Mouse (Mus musculus) frontal cortex, adult (tissue): ENCODE results near the gene Pum3.
"Not testable (repeated sequence)": the region's sequence is repeated elsewhere in the genome, so short reads cannot be mapped to it uniquely, and the experiment has no call there.

Experiments
- ATAC-seq: cut with Nextera tagmentation; 2 replicates; pipeline ENCODE4 v1.9.2; 2017; ENCODE audit warnings: mild to moderate bottlenecking, moderate library complexity, mixed read lengths; ENCODE audit not compliant: low TSS enrichment

Pum3 gene

DNA sequence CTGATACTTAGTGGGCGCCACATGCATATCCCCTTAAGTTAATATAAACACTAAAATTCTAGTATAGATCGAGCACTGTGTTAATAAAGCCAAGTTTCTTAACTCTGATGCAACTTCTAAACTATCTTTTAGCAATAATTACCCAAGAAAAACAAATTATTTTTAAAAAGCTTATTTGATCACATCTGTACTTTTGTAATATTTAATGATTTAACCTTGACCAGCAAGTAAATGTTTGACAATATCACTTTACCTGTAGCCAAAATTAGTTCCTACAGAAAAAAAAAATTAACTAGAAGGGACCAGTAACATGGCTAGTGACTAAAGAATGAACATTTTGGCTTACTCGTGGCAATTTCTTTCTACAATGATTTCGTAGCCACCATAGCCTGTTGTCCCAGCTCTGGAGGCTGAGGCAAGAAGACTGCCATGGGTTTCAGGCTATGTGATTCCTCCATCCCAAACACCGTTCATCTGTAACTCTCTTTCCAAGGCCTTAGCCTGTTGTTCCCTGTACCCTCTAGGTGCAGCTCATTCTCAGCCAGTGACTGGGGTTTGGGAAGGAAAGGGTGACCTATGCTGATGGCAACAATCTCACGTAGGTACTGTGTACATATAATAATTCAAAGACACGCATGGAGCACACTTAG is 35.2 kb downstream of the Pum3 start:
- no peak for ATAC-seq

DNA sequence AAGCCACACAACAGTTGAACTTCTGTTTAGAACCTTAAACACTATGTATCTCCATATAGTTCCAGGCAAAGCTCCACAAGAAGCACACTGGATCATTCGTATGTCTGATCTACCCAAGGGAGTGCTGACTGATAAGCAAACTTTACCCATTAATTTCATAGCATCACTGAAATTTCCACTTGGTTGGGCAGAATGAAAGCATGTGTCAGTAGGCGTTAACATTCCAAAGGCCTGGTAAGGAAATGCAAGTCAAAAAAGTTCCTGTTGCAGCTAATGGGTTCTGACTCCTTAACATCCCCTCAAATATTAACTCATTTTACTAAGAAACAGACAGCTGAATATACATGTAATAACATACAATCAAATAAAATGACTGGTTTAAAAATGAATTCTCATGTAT is 37.2 kb downstream of the Pum3 start:
- ATAC-seq = no peak

DNA sequence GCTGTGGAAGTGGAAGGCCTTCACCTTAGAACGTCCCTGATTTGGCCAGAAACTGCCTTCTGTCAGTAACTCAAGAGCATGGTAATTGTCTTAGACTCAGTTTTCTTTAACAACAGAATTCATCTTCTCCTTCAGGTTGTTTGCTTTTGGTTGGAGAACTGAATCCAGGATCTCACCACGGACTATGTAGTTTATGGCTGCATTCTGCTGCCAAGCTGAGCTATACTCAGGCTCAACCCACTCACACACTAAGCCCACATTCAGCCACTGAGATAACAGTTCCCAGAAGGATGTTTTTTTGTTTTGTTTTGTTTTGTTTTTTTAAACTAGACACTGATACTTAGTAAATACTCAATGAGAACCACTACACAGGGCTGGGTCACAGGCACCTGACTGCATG is 38.3 kb downstream of the Pum3 start:
- ATAC-seq = peak; percentile 93

DNA sequence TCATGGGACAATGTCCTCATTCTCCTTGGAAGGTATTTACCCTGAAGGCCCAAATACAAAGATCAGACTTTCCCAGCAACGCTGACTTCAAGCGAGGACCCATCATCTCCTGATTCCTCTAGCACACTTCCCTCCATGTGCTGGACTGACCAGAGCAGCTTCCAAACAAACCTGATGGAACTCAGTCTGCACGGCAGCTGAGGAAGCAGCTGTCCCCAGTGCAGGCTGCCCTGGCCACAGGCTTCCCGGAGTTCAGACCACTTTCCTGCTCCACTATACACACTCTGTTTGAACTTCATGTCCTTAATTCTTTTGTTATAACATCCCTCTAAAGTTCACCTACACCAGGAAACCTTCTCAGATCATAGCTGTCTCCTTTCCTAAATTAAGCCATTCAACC is 40.1 kb downstream of the Pum3 start:
- not testable (repeated sequence) for ATAC-seq

DNA sequence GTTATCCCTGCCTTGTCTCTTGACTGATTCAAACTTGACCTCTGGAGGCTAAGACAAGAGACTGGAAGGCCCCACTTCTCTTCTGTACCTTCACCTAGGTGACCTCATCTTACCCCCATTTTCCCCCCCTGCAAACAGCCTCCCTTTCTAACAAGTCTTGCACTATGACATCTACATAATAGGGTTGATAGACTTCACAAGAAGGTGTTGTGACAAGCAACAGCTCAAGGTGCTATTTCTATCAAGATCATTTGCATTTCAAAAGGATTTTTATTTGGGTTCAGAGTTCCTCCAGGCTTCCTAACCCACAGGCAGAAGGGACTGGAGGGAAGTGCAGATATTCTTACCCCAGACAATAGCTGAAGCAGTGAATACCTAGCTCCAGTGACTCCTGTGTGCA is 44.3 kb downstream of the Pum3 start:
- no peak for ATAC-seq

DNA sequence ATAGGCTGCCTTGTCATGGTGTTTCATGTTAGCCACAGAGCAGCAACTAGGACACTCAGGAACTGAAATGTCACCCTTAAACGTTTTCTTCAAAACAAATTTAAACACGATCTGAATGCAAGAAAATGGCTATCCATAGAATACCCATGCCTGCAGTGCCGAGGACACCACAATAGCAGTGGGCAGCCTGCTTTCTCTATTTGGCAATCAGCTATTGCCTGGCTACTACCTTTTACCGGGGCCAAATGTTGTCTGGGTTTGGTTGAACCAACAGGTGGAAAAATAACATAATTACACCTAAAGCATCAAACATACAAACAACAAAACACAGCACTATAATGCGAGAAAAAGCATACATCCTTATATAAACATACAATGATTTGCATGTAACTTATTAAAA is 46.4 kb downstream of the Pum3 start:
- no peak for ATAC-seq

DNA sequence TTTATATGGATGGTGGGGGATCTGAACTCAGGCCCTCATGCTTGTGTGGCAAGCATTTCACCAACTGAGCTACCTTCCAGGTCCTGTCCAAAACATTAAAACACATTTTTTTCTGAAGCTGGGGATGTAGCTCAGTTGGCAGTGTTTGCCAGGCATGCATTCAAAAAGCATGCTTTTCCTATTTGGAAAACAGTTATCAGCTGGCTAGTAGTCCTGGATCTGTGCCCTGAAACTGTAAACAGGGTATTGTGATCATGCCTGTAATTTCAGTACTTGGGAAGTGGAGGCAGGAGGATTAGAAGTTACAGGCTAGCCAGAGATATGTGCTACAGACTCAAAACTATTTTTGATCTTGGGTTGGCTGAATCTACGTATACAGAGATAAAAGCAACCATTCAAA is 47.5 kb downstream of the Pum3 start:
- ATAC-seq = no peak

DNA sequence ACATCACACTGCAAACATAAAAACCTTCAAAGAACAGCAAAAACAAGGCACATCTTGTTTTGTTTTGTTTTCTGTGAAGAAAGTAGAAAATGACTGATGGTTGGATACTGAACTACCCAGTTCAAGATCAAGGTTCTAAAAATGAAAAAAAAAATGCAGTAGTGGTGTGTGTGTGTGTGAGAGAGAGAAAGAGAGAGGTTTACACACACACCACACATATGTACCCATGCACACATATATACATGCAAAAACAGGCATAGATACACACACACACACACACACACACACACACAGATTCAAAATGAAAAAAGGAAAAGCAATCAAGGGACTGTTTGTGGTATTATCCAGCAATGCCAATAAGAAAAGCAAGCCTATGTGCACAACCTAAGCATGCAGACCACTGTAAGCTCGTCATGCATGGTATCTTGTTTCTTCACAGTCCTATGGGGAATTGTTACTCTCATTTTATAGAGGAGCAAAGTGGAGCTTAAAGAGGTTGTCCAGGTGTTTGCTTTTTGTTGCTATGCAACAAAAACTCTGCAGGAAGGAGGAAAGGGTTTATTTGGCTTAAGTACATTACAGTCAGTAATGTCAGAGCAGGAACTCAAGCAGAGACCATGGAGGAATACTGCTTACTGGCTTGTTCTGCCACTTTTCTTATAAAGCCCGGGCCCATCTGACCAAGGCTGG is 49.8 kb downstream of the Pum3 start:
- ATAC-seq = no peak

DNA sequence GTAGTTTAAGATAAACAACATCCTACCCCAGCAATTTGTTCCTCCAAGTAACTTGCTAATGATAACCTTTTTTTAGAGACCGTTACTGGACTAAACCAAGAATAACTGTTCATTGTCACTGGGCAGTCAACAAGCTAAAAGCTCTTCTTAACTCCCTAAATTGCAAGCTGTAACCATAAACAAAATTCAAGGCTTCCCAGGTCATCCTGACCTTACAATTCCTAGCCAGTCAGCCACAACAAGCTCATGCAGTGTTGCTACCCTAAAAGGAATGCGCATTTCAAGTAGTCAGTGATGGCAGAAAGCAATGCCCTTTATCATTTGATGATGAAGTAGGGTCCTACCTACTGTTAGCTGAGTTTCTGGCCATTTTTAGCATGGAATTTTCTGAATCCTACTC is 58.8 kb downstream of the Pum3 start:
- no peak for ATAC-seq

DNA sequence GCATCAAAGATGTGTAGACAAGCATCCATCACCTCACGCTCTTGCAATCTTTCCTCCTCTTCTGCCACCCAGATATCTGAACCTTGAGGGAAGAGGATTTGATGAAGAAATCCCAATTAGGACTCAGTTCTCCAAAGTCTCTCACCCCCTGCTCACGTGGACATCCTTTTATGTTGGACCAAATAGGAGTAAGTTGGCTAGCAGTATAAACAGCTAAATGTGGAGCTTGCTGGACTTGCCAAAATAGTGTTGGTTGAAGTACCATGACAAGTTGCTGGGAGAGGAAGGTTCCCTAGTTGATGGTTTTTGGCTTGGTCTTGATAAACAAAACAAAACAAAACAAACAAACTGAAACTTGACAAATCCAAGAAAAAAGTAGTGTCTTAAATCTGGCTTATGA is 59.5 kb downstream of the Pum3 start:
- ATAC-seq = no peak

DNA sequence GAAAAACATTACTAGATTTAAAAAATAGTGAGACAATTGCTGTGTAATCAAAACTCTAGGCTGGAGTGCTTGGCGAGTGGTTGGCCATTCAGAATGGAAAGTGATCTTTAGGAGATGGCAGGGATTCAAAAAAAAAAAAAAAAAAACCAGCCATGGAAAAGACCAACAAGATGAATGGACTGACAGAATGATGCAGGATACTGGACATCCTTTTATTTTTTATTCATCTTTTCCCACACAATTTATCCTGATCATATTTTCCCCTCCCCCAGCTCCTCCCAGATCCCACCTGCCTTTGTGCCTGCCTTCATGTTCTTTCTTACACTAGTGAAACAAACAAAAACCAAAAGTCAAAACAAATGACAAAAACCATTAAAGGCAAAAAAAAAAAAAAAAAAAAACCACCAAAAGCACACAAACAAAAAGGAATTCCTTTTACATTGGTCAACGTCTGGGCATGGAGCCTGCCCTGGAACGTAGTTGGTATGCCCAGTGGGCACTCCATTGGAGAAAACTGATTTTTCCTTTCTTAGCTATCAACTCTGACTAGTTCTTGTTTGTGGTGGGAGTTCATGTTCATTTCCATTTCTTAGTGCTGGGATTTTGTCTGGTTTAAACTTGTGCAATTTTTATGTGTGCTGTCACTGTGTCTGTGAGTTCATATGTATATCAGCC is 60.0 kb downstream of the Pum3 start:
- ATAC-seq = no peak

DNA sequence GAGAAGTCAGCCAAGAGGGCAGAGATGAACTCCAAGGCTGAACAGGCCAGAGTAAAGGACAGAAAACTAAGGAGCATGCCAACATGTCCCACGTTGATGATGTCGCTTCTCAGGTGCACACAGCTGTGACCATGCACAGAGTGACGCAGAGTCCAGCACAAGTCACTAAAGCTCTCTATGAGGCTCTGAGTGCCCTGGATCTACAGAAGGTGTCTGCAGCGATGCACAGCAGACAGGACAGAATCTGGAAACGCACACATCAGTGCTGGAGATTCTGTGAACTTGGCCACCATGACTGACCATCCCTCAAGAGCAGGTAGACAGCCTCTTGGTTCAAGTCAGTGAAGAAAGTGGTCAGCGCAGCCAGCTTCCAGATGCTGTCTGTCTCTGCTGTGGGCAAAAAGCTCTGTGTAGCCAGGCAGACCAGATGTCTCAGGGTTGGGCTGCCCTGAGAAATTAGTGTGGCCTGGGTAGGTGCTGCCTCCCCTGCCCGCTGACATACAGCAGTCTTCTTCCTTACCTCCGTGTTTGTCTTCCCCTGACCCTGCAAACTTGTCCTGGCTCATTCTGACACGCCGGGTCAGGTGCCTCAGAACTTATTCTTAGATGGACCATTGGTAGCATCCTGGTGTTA is 63.4 kb downstream of the Pum3 start:
- no peak for ATAC-seq

DNA sequence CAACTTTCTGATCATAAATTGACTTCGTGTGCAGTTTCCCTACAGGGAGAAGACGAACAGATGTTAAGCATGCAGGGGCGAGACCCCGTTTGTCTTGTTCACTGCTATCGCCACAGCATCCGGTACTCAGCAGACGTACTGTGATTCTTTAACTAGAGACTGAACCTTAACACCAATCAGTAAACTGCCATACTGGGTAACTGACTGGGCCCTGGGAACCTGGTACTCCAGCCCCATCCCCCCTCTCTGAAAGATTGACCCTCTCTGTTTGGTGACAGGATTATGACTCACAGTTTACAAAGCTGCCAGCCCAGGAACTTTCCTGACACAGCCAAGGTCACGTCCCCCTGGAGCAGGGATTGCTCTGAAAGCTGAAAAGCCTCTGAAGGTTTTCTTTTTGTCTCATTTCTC is 65.1 kb downstream of the Pum3 start:
- no peak for ATAC-seq

DNA sequence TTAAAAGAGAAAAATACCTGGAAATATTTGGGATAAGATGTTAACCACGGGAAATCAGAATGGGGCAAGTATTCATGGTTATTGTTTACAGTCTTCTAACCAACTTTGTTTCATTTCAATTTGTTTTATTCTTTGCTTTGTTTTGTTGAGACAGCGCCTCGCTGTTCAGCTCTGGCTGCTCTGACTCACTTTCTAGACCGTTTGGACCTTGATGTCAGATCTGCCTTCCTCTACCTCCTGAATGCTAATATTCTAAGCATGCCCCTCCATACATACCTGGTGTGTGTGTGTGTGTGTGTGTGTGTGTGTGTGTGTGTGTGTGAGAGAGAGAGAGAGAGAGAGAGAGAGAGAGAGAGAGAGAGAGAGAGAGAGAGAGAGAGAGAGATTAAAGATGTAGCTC is 65.7 kb downstream of the Pum3 start:
- no peak for ATAC-seq

DNA sequence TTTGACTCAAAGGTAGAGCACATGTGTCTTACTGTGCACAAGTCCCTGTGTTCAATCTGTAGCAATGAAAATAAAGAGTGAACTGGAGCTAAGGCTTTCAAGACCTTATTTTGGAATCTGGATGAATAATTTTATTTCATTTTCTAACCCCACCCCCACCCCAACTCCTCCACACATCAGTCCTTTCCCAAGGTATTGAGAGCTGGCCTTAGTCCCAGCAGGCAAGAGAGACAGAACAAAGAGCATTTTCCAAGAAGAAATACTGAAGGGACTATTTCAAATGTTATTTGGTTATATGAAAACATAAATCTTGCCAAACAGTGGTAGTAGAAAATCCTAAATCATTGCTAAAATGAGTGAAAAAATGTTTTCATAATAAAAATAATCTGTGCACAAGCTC is 69.2 kb downstream of the Pum3 start:
- no peak for ATAC-seq

DNA sequence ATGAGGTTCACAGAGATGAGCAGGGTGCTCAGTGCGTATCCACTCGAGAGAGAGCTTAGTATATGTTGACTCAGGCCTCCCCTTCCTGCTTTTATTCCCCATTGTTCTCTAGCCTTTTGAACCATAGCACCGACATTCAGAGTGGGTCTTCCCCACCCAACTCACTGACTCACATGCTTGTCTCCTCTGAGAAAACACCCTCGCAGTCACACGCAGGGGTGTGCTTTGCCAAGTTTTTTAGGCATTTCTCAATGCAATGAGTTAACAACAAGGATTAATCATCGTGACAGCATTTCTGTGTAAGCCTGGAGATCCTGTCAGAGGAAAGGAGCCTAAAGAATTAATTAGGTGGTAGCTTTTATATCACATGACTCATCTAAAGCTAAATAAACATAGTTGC is 77.9 kb downstream of the Pum3 start:
- peak; percentile 47 for ATAC-seq

DNA sequence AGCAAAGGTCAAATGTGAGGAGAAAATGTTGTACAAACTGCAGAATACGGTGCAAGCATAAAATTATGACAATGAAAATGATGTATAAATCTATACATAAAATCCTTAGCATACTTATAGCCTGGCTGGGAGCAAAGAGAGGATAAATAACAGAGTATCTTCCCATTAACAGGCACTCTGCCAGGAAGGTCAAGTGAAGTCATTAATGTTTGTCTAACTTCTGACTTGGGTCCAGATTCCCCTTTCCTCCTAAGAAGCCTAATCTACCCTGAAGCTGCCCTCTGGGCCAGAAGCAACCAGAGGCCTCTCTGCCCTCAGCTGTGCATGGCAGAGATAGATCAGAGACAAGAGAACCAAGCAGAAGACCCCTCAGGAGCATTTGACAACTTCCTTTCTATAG is 83.1 kb downstream of the Pum3 start:
- ATAC-seq = no peak
